Mouse (Mus musculus): ENCODE data around the gene Bud31. TPM values are rescaled to one million over a fixed set of nuclear protein-coding genes. Genes with fewer than 3 reads are reported as not detected.

Bud31 gene
- total and polyA plus RNA-seq, 3 experiments, result 155 to 282 (median 211) TPM

DNA sequence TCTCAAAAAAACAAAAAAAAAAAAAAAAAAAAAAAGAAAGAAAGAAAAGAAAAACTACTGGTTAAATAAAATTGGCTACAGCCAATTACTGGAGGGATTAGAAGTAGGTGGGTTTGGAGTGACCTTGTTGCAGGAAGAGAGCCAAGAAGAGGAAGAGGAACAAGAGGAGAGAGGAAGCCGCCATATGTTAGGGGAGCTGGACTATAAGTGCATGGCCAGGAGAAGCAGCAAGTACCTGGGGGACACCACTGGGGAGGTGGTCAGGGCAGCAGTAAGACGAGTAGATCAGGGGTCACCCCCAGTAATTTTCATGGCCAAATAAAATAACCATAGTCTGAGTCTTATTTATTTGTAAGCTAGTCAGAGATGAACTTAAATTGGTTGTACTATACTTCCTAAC lies 45.1 kb downstream of the Bud31 start:
- Histone ChIP-seq H3K79me2 (replicated peaks; ENCODE audit: control insufficient read depth, extremely low read depth, insufficient read depth, poor library complexity, severe bottlenecking) (peaks cover 42% of the 10 kb centered on the region), H3K4me3 (replicated peaks in 1 of 3; ENCODE audit: low read depth in 2 of 3, low read length in 2 of 3, poor library complexity in 1 of 3) (no peak overlapping the region), H3K4me1 (ENCODE audit: control insufficient read depth in 1 of 2, insufficient read depth in 2 of 2) (peaks cover 9 to 17% of the 10 kb centered on the region in 2 experiments), H3K9ac (ENCODE audit: insufficient read depth, low read depth) (no peak overlapping the region), H3K4me2 (ENCODE audit: insufficient read depth, low read depth, poor library complexity, severe bottlenecking) (no peak overlapping the region), H3K36me3 (replicated peaks in 1 of 2; ENCODE audit: control insufficient read depth in 1 of 2, insufficient read depth in 1 of 2, low read length in 1 of 2) (peaks cover 63 to 86% of the 10 kb centered on the region in 2 experiments), H3K27me3 (replicated peaks) (no peaks in the 10 kb centered on the region), H3K9me3 (replicated peaks; ENCODE audit: low read length) (no peaks in the 10 kb centered on the region), H3K27ac (ENCODE audit: insufficient read depth, low read depth) (no peak overlapping the region)
- DNase-seq (ENCODE audit: extremely low read depth), result no peak
- no peak for TF ChIP-seq ZKSCAN1 (IDR thresholded peaks at IDR 0.05; ENCODE audit: borderline replicate concordance, low read depth, low read length)
- TF ChIP-seq MXI1 (IDR thresholded peaks at IDR 0.05; ENCODE audit: low read depth, low read length), result no peak
- no peak for TF ChIP-seq CHD1 (IDR thresholded peaks at IDR 0.05; ENCODE audit: low read depth, low read length)
- no peak for TF ChIP-seq BHLHE40 (IDR thresholded peaks at IDR 0.05; ENCODE audit: low read depth, low read length)
- TF ChIP-seq GABPA (IDR thresholded peaks at IDR 0.05; ENCODE audit: insufficient replicate concordance, low read depth, low read length), result no peak
- no peak for TF ChIP-seq POLR2A (IDR thresholded peaks at IDR 0.05; ENCODE audit: low read depth, low read length)
- TF ChIP-seq CHD2 (IDR thresholded peaks at IDR 0.05; ENCODE audit: low read length), result no peak
- no peak for TF ChIP-seq MEF2A (IDR thresholded peaks at IDR 0.05; ENCODE audit: borderline replicate concordance, low read depth, low read length)
- TF ChIP-seq SIN3A (IDR thresholded peaks at IDR 0.05; ENCODE audit: low read length), result no peak
- no peak for TF ChIP-seq KAT2A (IDR thresholded peaks at IDR 0.05; ENCODE audit: insufficient replicate concordance, low read length)
- no peak for TF ChIP-seq MYC (IDR thresholded peaks at IDR 0.05; ENCODE audit: low read depth, low read length)
- no peak for TF ChIP-seq MAZ (IDR thresholded peaks at IDR 0.05; ENCODE audit: low read depth, low read length)
- no peak for TF ChIP-seq ZC3H11A (IDR thresholded peaks at IDR 0.05; ENCODE audit: low read depth, low read length)
- no peak for TF ChIP-seq ZMIZ1 (IDR thresholded peaks at IDR 0.05; ENCODE audit: low read depth, low read length)
- in situ Hi-C loops (cut with MboI; ENCODE audit: low pct_ligation_motif_present, low pct_unique_long_range_greater_than_20kb, low sequenced_read_pairs) (no loop called here), dilution Hi-C loops (cut with MboI; ENCODE audit: extremely low pct_ligation_motif_present, extremely low pct_unique_long_range_greater_than_20kb, low sequenced_read_pairs) (no loop called here)

DNA sequence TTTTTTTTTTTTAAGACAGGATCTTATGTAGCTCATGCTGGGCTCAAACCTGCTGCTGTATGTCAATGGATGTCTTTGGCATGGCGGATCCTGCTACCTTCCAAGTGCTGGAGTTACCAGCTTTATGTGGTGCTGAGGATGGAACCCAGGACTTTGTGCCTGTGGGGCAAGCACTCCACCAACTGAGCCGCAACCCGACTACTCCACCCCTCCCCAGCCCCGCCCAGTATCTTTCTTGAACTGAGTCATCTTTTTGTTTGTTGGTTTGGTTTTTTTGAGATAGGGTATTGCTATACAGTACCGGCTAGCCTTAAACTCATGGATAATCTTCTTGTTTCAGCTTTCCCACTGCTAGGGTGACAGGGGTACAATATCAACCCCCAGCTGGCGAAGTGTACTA lies 49.3 kb downstream of the Bud31 start:
- H3K9ac ChIP-seq (ENCODE audit: insufficient read depth, low read depth), result no peak overlapping the region; the same call in 1 of the 2 replicates
- no peak for DNase-seq (ENCODE audit: extremely low read depth)
- no peaks in the 10 kb centered on the region for H3K27me3 ChIP-seq (replicated peaks)
- H3K79me2 ChIP-seq (replicated peaks; ENCODE audit: control insufficient read depth, extremely low read depth, insufficient read depth, poor library complexity, severe bottlenecking), result peaks cover 51% of the 10 kb centered on the region
- TF ChIP-seq E2F4 (IDR thresholded peaks at IDR 0.05; ENCODE audit: insufficient replicate concordance, low read depth, low read length), result no peak
- peak; percentile 72; the same call in 1 of the 2 replicates for TF ChIP-seq ZNF384 (IDR thresholded peaks at IDR 0.05; ENCODE audit: low read depth, low read length)
- peak; percentile 52 for TF ChIP-seq IRF4 (IDR thresholded peaks at IDR 0.05; ENCODE audit: low read depth, low read length)
- peaks cover 9 to 26% of the 10 kb centered on the region in 2 experiments for H3K4me1 ChIP-seq (ENCODE audit: control insufficient read depth in 1 of 2, insufficient read depth in 2 of 2)
- no peaks in the 10 kb centered on the region for H3K9me3 ChIP-seq (replicated peaks; ENCODE audit: low read length)
- in situ Hi-C loops (cut with MboI; ENCODE audit: low pct_ligation_motif_present, low pct_unique_long_range_greater_than_20kb, low sequenced_read_pairs) (no loop called here), dilution Hi-C loops (cut with MboI; ENCODE audit: extremely low pct_ligation_motif_present, extremely low pct_unique_long_range_greater_than_20kb, low sequenced_read_pairs) (no loop called here)
- H3K4me3 ChIP-seq (replicated peaks in 1 of 3; ENCODE audit: low read depth in 2 of 3, low read length in 2 of 3, poor library complexity in 1 of 3), result no peak overlapping the region
- peak overlapping the region; percentile 99 for H3K4me2 ChIP-seq (ENCODE audit: insufficient read depth, low read depth, poor library complexity, severe bottlenecking)
- H3K27ac ChIP-seq (ENCODE audit: insufficient read depth, low read depth), result no peak overlapping the region
- H3K36me3 ChIP-seq (replicated peaks in 1 of 2; ENCODE audit: control insufficient read depth in 1 of 2, insufficient read depth in 1 of 2, low read length in 1 of 2), result peaks cover 30 to 56% of the 10 kb centered on the region in 2 experiments
